Mouse (Mus musculus) neural tube, embryonic 11.5 days (tissue): ENCODE results near the gene Igtp. TPM values are rescaled to one million over a fixed set of nuclear protein-coding genes. Genes with fewer than 3 reads are reported as not detected.
"Not testable (repeated sequence)": the region's sequence is repeated elsewhere in the genome, so short reads cannot be mapped to it uniquely, and the experiment has no call there.

Experiments
- ATAC-seq: fragments of 200-750 bp; cut with Nextera tagmentation; 2 replicates; pipeline ENCODE4 v1.8.0; 2017; ENCODE audit warnings: moderate number of reproducible peaks, mild to moderate bottlenecking, moderate TSS enrichment, moderate library complexity; ENCODE audit not compliant: insufficient read depth, low FRiP score, low TSS enrichment
- DNase-seq: peaks from one replicate; pipeline ENCODE4 v3.0.0-alpha.2; 2015; ENCODE audit warnings: low spot score
- H3K27ac ChIP-seq: fragments of 300-500 bp; sonication (generic); 2 replicates; pipeline ENCODE4 v1.5.1; 2014; ENCODE audit warnings: low read depth, mild to moderate bottlenecking, low read length
- H3K27me3 ChIP-seq: fragments of 300-500 bp; sonication (generic); 2 replicates; pipeline ENCODE4 v1.6.1; 2014; ENCODE audit warnings: mild to moderate bottlenecking, low read length, mixed read lengths; ENCODE audit not compliant: control insufficient read depth, insufficient read depth
- H3K36me3 ChIP-seq: fragments of 300-500 bp; sonication (generic); 2 replicates; pipeline ENCODE4 v1.6.1; 2014; ENCODE audit warnings: mild to moderate bottlenecking, low read length, moderate library complexity, mixed read lengths; ENCODE audit not compliant: control insufficient read depth, insufficient read depth
- H3K4me1 ChIP-seq: fragments of 300-500 bp; sonication (generic); 2 replicates; pipeline ENCODE4 v1.6.1; 2014; ENCODE audit warnings: low read length, mixed read lengths; ENCODE audit not compliant: control insufficient read depth, insufficient read depth
- H3K4me2 ChIP-seq: fragments of 300-500 bp; sonication (generic); 2 replicates; pipeline ENCODE4 v1.6.1; 2014; ENCODE audit warnings: low read depth, mild to moderate bottlenecking, moderate library complexity
- H3K4me3 ChIP-seq: fragments of 300-500 bp; sonication (generic); 2 replicates; pipeline ENCODE4 v1.5.1; 2014; ENCODE audit warnings: low read depth, low read length
- H3K9ac ChIP-seq: fragments of 300-500 bp; sonication (generic); 2 replicates; pipeline ENCODE4 v1.6.1; 2014; ENCODE audit warnings: mild to moderate bottlenecking, low read length
- H3K9me3 ChIP-seq: fragments of 300-500 bp; sonication (generic); 2 replicates; pipeline ENCODE4 v1.6.1; 2016; ENCODE audit warnings: low read length; ENCODE audit not compliant: control insufficient read depth
- WGBS: fragments of 180-500 bp; shearing (Covaris S2); extraction: QIAGEN DNeasy Blood & Tissue Kit; methylation state at CpG from one replicate; pipeline ENCODE4 v1.1.7; 2014; 5-methylcytosine and 5-hydroxymethylcytosine counted together
- polyA plus RNA-seq: library from polyadenylated mRNA; unstranded; fragments of >200 nt; fragmentation: Nextera tagmentation; extraction: Ambion mirVana; gene quantifications from 2 replicates; pipeline ENCODE4 v1.2.1, GENCODE M21; 2014

Igtp gene
- polyA plus RNA-seq, 1 experiment from 2014 or later: 2.4 TPM

DNA sequence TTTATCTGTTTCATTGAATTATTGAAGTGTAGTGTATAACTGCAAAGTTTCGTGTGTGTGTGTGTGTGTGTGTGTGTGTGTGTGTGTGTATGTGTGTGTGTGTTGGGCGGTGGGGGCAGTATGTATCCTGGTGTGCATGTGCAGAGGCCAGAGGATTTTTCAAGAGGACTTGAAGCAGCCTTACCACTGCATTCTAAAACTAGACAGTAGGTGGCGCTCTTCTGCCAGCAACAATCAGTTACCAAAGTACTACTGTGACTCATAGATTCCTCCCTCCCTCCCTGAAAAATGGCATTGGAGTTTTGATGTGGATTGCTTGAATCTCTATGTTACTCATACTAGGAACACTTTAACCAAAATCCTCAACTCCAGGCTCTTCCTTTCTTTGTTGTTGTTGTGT lies 19.8 kb upstream of the Igtp start:
- no peak for ATAC-seq
- 21% methylated on average over 3 of the region's 3 CpGs for WGBS
- H3K4me2 ChIP-seq: no peak overlapping the region
- H3K4me3 ChIP-seq: no peak overlapping the region
- no peaks in the 10 kb centered on the region for H3K27me3 ChIP-seq
- no peaks in the 10 kb centered on the region for H3K9me3 ChIP-seq
- no peaks in the 10 kb centered on the region for H3K4me1 ChIP-seq
- peak; percentile 69 for DNase-seq
- H3K27ac ChIP-seq: no peak overlapping the region
- H3K9ac ChIP-seq: no peak overlapping the region
- H3K36me3 ChIP-seq: peaks cover 9% of the 10 kb centered on the region

DNA sequence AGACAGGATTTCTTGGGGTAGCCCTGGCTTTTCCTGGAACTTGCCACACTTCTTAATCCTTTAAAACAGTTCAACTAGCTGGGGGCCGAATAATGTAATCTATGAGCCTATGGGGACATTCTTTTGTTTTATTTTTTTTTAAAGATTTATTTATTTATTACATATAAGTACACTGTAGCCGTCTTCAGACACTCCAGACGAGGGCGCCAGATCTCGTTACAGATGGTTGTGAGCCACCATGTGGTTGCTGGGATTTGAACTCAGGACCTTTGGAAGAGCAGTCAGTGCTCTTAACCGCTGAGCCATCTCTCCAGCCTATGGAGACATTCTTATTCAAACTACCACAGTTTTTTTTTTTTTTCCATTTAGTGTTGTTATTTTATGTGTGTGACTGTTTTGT lies 19.4 kb upstream of the Igtp start:
- H3K27me3 ChIP-seq, H3K4me2 ChIP-seq, H3K9ac ChIP-seq, H3K9me3 ChIP-seq, H3K4me1 ChIP-seq, ATAC-seq, H3K27ac ChIP-seq, DNase-seq, H3K36me3 ChIP-seq, H3K4me3 ChIP-seq: not testable (repeated sequence)
- 96% methylated on average over 6 of the region's 6 CpGs for WGBS

GRCm38 (mm10) chr11:58180756-58181155 lies 18.6 kb upstream of the Igtp start:
- Histone ChIP-seq H3K4me1 (no peaks in the 10 kb centered on the region), H3K27me3 (no peaks in the 10 kb centered on the region), H3K4me3 (no peak overlapping the region), H3K27ac (no peak overlapping the region), H3K9me3 (no peaks in the 10 kb centered on the region), H3K36me3 (peaks cover 4% of the 10 kb centered on the region; the same call in 1 of the 2 replicates), H3K4me2 (no peak overlapping the region), H3K9ac (no peak overlapping the region)
- ATAC-seq (no peak), DNase-seq (no peak)
- 93% methylated on average over 7 of the region's 7 CpGs for WGBS

DNA sequence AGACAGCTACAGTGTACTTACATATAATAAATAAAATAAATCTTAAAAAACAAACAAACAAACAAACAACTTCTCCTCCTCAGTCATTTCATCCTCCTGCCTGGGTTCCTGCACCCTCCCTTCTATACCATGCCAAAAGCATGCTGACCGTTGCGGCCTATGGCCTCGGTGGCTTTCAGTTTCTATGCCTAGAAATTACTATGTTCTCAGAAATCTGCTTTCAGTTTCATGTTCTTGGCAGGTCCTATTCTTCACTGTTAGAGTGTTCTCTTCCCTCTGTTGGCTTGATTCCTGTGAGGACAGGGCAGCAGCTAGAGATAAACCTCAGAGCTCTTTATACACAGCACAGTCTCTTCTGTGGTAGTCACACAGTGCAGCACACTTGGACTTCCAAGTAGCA lies 15.8 kb upstream of the Igtp start:
- H3K4me3 ChIP-seq: no peak overlapping the region
- no peaks in the 10 kb centered on the region for H3K27me3 ChIP-seq
- ATAC-seq (no peak), DNase-seq (no peak)
- no peak overlapping the region for H3K27ac ChIP-seq
- 86% methylated on average over 3 of the region's 3 CpGs for WGBS
- no peak overlapping the region for H3K9ac ChIP-seq
- no peak overlapping the region for H3K4me2 ChIP-seq
- H3K4me1 ChIP-seq: no peaks in the 10 kb centered on the region
- no peaks in the 10 kb centered on the region for H3K9me3 ChIP-seq
- no peaks in the 10 kb centered on the region for H3K36me3 ChIP-seq

DNA sequence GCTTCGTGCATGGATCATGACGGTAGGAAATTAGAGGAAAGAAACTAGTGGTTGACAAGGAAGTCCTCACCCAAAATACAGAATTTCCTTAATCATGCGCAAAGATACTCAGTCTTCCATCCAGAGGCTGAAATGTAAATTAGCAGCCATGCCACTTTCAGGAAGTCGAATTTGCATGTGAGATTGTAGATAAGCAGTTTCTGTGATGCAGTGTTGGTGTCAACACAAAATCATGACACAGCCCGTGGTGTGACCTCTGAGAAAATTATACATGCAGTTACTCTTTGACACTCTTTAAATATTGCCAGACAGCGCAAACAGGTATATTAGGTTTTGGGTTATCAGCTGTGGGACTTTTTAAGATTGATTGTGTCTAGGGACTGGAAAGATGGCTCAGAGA lies 9.7 kb upstream of the Igtp start:
- WGBS: 96% methylated on average over 6 of the region's 6 CpGs

GRCm38 (mm10) chr11:58193326-58193725 lies 6.0 kb upstream of the Igtp start:
- DNase-seq (no peak), ATAC-seq (no peak)
- no peaks in the 10 kb centered on the region for H3K27me3 ChIP-seq
- H3K4me2 ChIP-seq: no peak overlapping the region
- WGBS: 86% methylated on average over 3 of the region's 3 CpGs
- no peaks in the 10 kb centered on the region for H3K36me3 ChIP-seq
- H3K4me3 ChIP-seq: no peak overlapping the region
- no peaks in the 10 kb centered on the region for H3K9me3 ChIP-seq
- no peak overlapping the region for H3K9ac ChIP-seq
- H3K27ac ChIP-seq: no peak overlapping the region
- H3K4me1 ChIP-seq: no peaks in the 10 kb centered on the region

More for the DNA sequence above, 9.7 kb upstream of the Igtp start:
- no peak overlapping the region for H3K27ac ChIP-seq
- DNase-seq (no peak), ATAC-seq (no peak)
- H3K9ac ChIP-seq: no peak overlapping the region
- H3K4me2 ChIP-seq: no peak overlapping the region
- H3K4me1 ChIP-seq: no peaks in the 10 kb centered on the region
- H3K9me3 ChIP-seq: no peaks in the 10 kb centered on the region
- no peak overlapping the region for H3K4me3 ChIP-seq
- no peaks in the 10 kb centered on the region for H3K36me3 ChIP-seq
- H3K27me3 ChIP-seq: no peaks in the 10 kb centered on the region

- Histone ChIP-seq H3K27me3 (no peaks in the 10 kb centered on the region), H3K4me1 (no peaks in the 10 kb centered on the region; the same call in 1 of the 2 replicates), H3K4me2 (no peak overlapping the region), H3K9ac (no peak overlapping the region), H3K27ac (no peak overlapping the region), H3K9me3 (no peaks in the 10 kb centered on the region), H3K4me3 (no peak overlapping the region), H3K36me3 (no peaks in the 10 kb centered on the region)
- DNase-seq (no peak), ATAC-seq (no peak)
- WGBS: 42% methylated on average over 4 of the region's 4 CpGs
These were observed 5.4 kb upstream of the Igtp start for GRCm38 (mm10) chr11:58193860-58194520.

DNA sequence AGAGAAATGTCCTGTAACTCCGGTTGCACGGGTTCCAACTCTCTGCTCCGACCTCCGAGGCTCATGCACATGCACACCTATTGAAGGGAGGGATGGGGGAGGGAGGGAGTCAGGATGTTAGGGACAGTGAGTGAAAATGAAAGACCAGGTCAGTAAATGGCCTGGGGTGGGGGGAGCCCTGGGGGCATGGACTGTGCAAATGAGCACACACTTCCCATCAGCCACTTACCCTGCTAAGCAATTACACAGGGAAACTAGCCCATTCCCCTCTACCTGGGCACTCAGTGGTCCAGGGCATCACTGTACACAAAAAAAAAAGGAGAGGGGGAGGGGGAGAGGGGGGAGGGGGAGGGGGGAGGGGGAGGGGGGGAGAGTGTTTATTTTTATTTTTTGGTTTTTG lies 693 bp upstream of the Igtp start:
- DNase-seq (no peak), ATAC-seq (no peak)
- H3K4me3 ChIP-seq: no peak overlapping the region; the same call in 1 of the 2 replicates
- peak overlapping the region; percentile 65; the same call in 1 of the 2 replicates for H3K4me2 ChIP-seq
- WGBS: 91% methylated on average over 4 of the region's 4 CpGs
- no peaks in the 10 kb centered on the region for H3K36me3 ChIP-seq
- H3K9me3 ChIP-seq: no peaks in the 10 kb centered on the region
- no peak overlapping the region for H3K27ac ChIP-seq
- H3K27me3 ChIP-seq: no peaks in the 10 kb centered on the region
- H3K9ac ChIP-seq: no peak overlapping the region
- no peaks in the 10 kb centered on the region; the same call in 1 of the 2 replicates for H3K4me1 ChIP-seq

DNA sequence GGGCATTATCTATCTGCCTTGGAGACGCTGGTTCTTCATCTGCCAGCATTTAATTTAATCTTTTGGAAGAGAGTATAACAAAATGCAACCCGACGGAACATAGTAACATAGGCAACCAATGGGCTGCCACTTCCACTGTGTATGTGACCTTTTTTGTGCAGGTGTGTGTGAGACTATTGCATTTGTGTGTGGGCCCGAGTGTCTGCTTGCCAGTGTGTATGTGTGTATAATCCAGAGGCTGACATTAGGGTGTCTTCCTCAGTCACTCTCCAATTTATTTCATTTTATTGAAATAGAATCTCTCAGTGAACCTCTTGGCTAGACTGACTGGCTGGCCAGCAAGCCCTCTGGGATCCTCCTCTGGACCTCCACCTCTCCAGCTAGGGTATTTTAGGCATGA lies 870 bp downstream of the Igtp start:
- H3K36me3 ChIP-seq: no peaks in the 10 kb centered on the region
- no peak for ATAC-seq
- H3K4me3 ChIP-seq: no peak overlapping the region
- no peaks in the 10 kb centered on the region for H3K9me3 ChIP-seq
- 89% methylated on average over 4 of the region's 4 CpGs for WGBS
- no peak overlapping the region for H3K4me2 ChIP-seq
- H3K27ac ChIP-seq: no peak overlapping the region
- no peak overlapping the region for H3K9ac ChIP-seq
- no peak for DNase-seq
- H3K27me3 ChIP-seq: no peaks in the 10 kb centered on the region
- H3K4me1 ChIP-seq: no peaks in the 10 kb centered on the region; the same call in 1 of the 2 replicates
